Comparison of ENCODE assay signal across 8 mouse cellular contexts in genomic region chr6:72347166-72347941, GRCm38 (mm10). TPM values are rescaled to one million over a fixed set of nuclear protein-coding genes. Genes with fewer than 3 reads are reported as not detected.
DNase-seq lines count a peak whose midpoint lies in the region; ATAC-seq lines count a peak whose summit lies in the region.

Gene 0610030E20Rik, plus strand, starts transcription at chr6:72347317.

- peak; percentile 80 for DNase-seq in Muller cell, postnatal 12 days (ENCODE audit: inconsistent ontology term)
- DNase-seq in cerebellum, adult 9-10 months = peak; percentile 85
- DNase-seq in hindbrain, embryonic 10.5 days (ENCODE audit: low spot score) = peak; percentile 82
- DNase-seq in layer of hippocampus, postnatal 14 days (ENCODE audit: low spot score in 2 of 2) = peak; percentile 70
- DNase-seq in lung, postnatal 25 days (ENCODE audit: low spot score) = peak; percentile 80
- DNase-seq in right cerebral cortex, adult 18-20 months = peak; percentile 80
- DNase-seq in urinary bladder, adult 18-20 months (ENCODE audit: low spot score in 2 of 2) = peak; percentile 63 to 78

- H3K36me3 ChIP-seq in hindbrain, embryonic 10.5 days = peaks cover 38% of the 10 kb centered on the region

- H3K9me3 ChIP-seq in hindbrain, embryonic 10.5 days = no peaks in the 10 kb centered on the region

- peak within 1 kb of the TSS; percentile 99 for H3K4me3 ChIP-seq in hindbrain, embryonic 10.5 days

- peak; percentile 71 for ATAC-seq in frontal cortex, adult (ENCODE audit: low TSS enrichment)

- no peaks in the 10 kb centered on the region for H3K27me3 ChIP-seq in hindbrain, embryonic 10.5 days (ENCODE audit: insufficient read depth, poor library complexity, severe bottlenecking)

- H3K4me1 ChIP-seq in hindbrain, embryonic 10.5 days (replicated peaks) = peaks cover 47% of the 10 kb centered on the region

- under 1% methylated on average over 72 of the region's 72 CpGs for WGBS in hindbrain, embryonic 10.5 days

- H3K27ac ChIP-seq in hindbrain, embryonic 10.5 days = peak within 1 kb of the TSS; percentile 97

RNA-seq across cellular contexts. Expression of gene 0610030E20Rik, which starts in this region (rescaled TPM):
- polyA plus RNA-seq in hindbrain, embryonic 10.5 days (2016; fragmentation: Nextera tagmentation; extraction: Ambion mirVana) = 25.5 and 27.8 TPM in 2 replicates
- total RNA-seq in layer of hippocampus, postnatal 14 days (2021) = 10 to 100 TPM; 13.8 to 16.0 TPM

Comparison
In these comparisons a context has a peak if more than half of its experiments do, and no peak if none do; other contexts are left out.
1. Peak in every context shown above with its lines: DNase-seq, ATAC-seq, H3K4me3 ChIP-seq and H3K27ac ChIP-seq.